Mouse (Mus musculus): ENCODE data around the gene Cfap161. TPM values are rescaled to one million over a fixed set of nuclear protein-coding genes. Genes with fewer than 3 reads are reported as not detected.

The Cfap161 gene
- polyA plus RNA-seq, 1 experiment from 2014 or later: 1.4 TPM

- H3K27me3 ChIP-seq (ENCODE audit: control insufficient read depth, insufficient read depth, low read length): no peaks in the 10 kb centered on the region
Measured at GRCm38 (mm10) chr7:83725801-83726200, 68.9 kb downstream of the Cfap161 start.

DNA sequence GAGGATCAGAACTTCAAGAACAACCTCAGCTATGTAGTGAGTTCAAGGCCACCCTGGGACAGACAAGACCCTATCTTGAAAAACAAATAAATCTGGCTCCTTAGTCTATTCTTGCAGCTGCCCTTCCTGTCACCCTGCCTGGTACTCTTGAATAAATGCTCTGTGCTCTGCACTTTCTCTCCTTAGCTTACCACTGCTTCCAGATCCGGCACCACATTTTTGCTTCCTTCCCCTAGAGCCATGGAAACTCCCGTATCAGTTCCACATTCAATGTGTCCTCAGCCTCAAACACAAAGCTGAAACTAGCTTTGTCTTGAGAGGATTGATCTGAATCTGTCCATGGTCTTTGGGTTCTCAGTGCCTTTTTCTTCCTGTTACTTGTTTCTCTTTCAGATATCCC is 70.1 kb downstream of the Cfap161 start:
- no peaks in the 10 kb centered on the region for H3K36me3 ChIP-seq (replicated peaks; ENCODE audit: control insufficient read depth, insufficient read depth)
- H3K27ac ChIP-seq: no peak overlapping the region
- no peaks in the 10 kb centered on the region for H3K27me3 ChIP-seq (ENCODE audit: control insufficient read depth, insufficient read depth, low read length)
- no peak for ATAC-seq (ENCODE audit: low FRiP score)
- 70% methylated on average over 2 of the region's 2 CpGs for WGBS
- H3K9ac ChIP-seq: no peak overlapping the region
- no peak overlapping the region for H3K4me2 ChIP-seq (replicated peaks)
- DNase-seq (ENCODE audit: low spot score): no peak
- no peaks in the 10 kb centered on the region for H3K4me1 ChIP-seq (replicated peaks; ENCODE audit: control insufficient read depth, insufficient read depth, low read length)
- H3K4me3 ChIP-seq (replicated peaks; ENCODE audit: low read length): no peak overlapping the region
- no peaks in the 10 kb centered on the region for H3K9me3 ChIP-seq (ENCODE audit: control insufficient read depth, low read length)

More at GRCm38 (mm10) chr7:83725801-83726200, 68.9 kb downstream of the Cfap161 start:
- Histone ChIP-seq H3K9ac (no peak overlapping the region), H3K9me3 (ENCODE audit: control insufficient read depth, low read length) (no peaks in the 10 kb centered on the region), H3K4me1 (replicated peaks; ENCODE audit: control insufficient read depth, insufficient read depth, low read length) (no peaks in the 10 kb centered on the region), H3K4me3 (replicated peaks; ENCODE audit: low read length) (no peak overlapping the region), H3K36me3 (replicated peaks; ENCODE audit: control insufficient read depth, insufficient read depth) (no peaks in the 10 kb centered on the region), H3K27ac (no peak overlapping the region), H3K4me2 (replicated peaks) (no peak overlapping the region)
- no peak for ATAC-seq (ENCODE audit: low FRiP score)
- DNase-seq (ENCODE audit: low spot score): no peak

Other genes with a start within 250 kb of the Cfap161 start
- gene Tmc3, start 210.0 kb downstream of the Cfap161 start, polyA plus RNA-seq (2014; fragmentation: Nextera tagmentation; extraction: Ambion mirVana): 0.31 and 0.51 TPM in 2 replicates
- 5.6 and 6.5 TPM in 2 replicates for gene Stard5, start 162.9 kb downstream of the Cfap161 start, polyA plus RNA-seq (2014; fragmentation: Nextera tagmentation; extraction: Ambion mirVana)
- gene Il16, start 49.2 kb downstream of the Cfap161 start, polyA plus RNA-seq (2014; fragmentation: Nextera tagmentation; extraction: Ambion mirVana): 1.0 and 1.2 TPM in 2 replicates
- 13.0 and 15.4 TPM in 2 replicates for gene Tlnrd1, start 89.4 kb upstream of the Cfap161 start, polyA plus RNA-seq (2014; fragmentation: Nextera tagmentation; extraction: Ambion mirVana)
- 55.8 and 56.1 TPM in 2 replicates for gene Mesd, start 89.6 kb upstream of the Cfap161 start, polyA plus RNA-seq (2014; fragmentation: Nextera tagmentation; extraction: Ambion mirVana)

All from hindbrain, embryonic 14.5 days (tissue).